Mouse (Mus musculus) layer of hippocampus, adult 8-10 months (tissue): ENCODE measurements at regions not wholly inside any gene's neighbourhood (a gene's known extent, or its start where the extent isn't known, plus 50 kb on each side); places are given as distances from the start of the nearest gene placed in this dataset.

Source experiments
- microRNA-seq, 2 experiments: library from miRNA; unstranded; fragments of <30 nt; microRNA quantifications; one replicate each; pipeline ENCODE4 v1.2.0; 2022

Small RNAs in the stretch of these regions (microRNA-seq; reads per million reads assigned to microRNA genes)
- gene Gm26474: 0 reads per million in 2 experiments
